Mouse (Mus musculus): ENCODE data around the gene Tmem121. TPM values are rescaled to one million over a fixed set of nuclear protein-coding genes. Genes with fewer than 3 reads are reported as not detected.
A peak's percentile ranks its signal among the peaks of the same experiment; 100 is the strongest.

Gene Tmem121
- total and polyA plus RNA-seq, 2 experiments from 2014 or later, result 63.6 to 89.1 TPM

DNA sequence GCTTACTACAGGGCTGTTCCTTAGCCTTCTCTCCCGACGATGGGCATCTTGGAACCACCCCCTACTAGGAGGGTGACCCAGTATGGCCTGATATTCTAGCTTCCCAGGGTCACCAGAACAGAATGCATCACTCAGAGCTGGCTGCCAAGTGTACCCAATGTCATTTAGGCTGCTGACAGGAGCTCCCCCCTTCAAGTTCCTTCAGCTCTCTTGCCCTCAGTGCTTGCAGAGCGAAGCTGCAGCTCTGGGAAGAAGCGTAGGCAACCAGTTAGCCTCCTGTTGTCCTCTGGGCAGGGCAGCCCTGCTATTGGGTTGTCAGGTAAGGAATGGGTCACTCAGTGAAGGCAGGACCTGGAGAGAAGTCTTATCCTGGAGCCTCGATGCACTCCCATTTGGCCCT is 785 bp upstream of the Tmem121 start:
- no peaks in the 10 kb centered on the region for H3K9me3 ChIP-seq (ENCODE audit: low read length)
- H3K36me3 ChIP-seq (ENCODE audit: insufficient read depth, low read length), result peaks cover 17% of the 10 kb centered on the region
- H3K4me2 ChIP-seq (ENCODE audit: low read depth, low read length, poor library complexity, severe bottlenecking), result peak overlapping the region; percentile 95
- no peak overlapping the region for H3K27ac ChIP-seq (ENCODE audit: low read depth, low read length)
- no peak for TF ChIP-seq CTCF (IDR thresholded peaks at IDR 0.05)
- H3K9ac ChIP-seq (replicated peaks; ENCODE audit: low read length, poor library complexity, severe bottlenecking), result no peak overlapping the region; the same call in 1 of the 2 replicates
- WGBS, result 62% methylated on average over 5 of the region's 5 CpGs
- H3K4me3 ChIP-seq (ENCODE audit: low read depth, low read length), result peak overlapping the region; percentile 69; the same call in 1 of the 2 replicates
- peaks cover 11% of the 10 kb centered on the region for H3K4me1 ChIP-seq (ENCODE audit: insufficient read depth, low read length)
- no peak for DNase-seq (ENCODE audit: low spot score)
- no peak for ATAC-seq (ENCODE audit: low FRiP score)
- H3K27me3 ChIP-seq (ENCODE audit: insufficient read depth, low read length), result no peaks in the 10 kb centered on the region

DNA sequence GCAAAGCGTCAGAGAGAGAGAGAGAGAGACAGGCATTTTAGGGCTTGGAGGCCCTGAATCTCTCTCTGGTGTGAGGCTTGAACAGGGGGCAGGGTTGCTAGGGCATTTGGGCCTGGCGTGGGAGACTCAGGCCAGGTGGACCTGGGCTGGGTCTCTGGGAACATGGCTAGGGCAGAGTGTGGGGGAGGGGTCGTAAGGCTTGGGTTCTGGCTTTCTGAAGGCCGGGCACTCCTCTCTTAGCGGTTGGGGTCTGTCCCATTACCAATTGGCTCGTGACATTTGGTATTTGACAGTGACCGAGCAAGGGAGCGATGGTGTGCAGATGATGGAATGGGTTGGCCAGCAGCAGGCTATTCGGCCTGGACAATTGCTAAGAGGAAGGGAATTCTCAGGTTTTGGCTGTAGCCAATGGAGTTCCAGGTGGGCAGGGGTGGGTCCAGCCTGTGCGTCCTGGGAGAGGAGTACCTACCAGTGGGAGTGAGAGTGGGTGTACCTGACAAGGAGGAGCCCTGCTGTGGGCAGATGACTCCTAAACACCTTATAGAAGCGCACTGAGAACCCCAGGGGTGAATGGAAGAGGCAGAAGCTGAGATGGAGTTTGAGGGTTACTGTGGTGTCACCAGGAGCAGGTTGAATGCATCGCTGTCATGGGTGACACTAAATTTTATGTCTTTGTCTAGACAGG is 738 bp downstream of the Tmem121 start:
- WGBS, result 41% methylated on average over 12 of the region's 12 CpGs
- ATAC-seq (ENCODE audit: low FRiP score) (0 out of 2 replicates have a peak, but pooled peaks have one; percentile 4), DNase-seq (ENCODE audit: low spot score) (no peak)
- peak overlapping the region; percentile 69 for H3K4me3 ChIP-seq (ENCODE audit: low read depth, low read length)
- H3K9ac ChIP-seq (replicated peaks; ENCODE audit: low read length, poor library complexity, severe bottlenecking), result peak overlapping the region; percentile 88
- peak overlapping the region; percentile 95 for H3K4me2 ChIP-seq (ENCODE audit: low read depth, low read length, poor library complexity, severe bottlenecking)
- H3K9me3 ChIP-seq (ENCODE audit: low read length), result no peaks in the 10 kb centered on the region
- no peak for TF ChIP-seq CTCF (IDR thresholded peaks at IDR 0.05)
- no peaks in the 10 kb centered on the region for H3K27me3 ChIP-seq (ENCODE audit: insufficient read depth, low read length)
- H3K4me1 ChIP-seq (ENCODE audit: insufficient read depth, low read length), result peaks cover 11% of the 10 kb centered on the region
- peak overlapping the region; percentile 77 for H3K27ac ChIP-seq (ENCODE audit: low read depth, low read length)
- H3K36me3 ChIP-seq (ENCODE audit: insufficient read depth, low read length), result peaks cover 30% of the 10 kb centered on the region

DNA sequence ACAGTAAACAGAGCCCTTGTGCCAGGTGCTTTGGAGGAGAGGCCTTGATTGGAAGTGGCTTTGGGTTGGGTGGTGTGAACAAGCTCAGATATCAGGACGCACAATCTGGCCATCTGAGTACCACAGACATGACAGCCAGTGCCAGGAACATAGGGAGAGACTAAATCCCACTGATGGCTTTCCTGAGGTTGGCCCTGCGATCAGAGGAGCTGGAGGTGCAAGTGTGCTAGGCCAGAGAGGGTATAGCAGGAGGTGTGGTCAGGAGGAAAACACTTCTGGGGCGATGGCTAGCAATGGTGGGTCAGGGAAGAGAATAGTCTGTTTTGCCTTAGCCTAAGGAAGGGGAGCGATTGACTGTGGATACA is 1.3 kb downstream of the Tmem121 start:
- no peak for TF ChIP-seq CTCF (IDR thresholded peaks at IDR 0.05)
- peak overlapping the region; percentile 26; the same call in 1 of the 2 replicates for H3K27ac ChIP-seq (ENCODE audit: low read depth, low read length)

DNA sequence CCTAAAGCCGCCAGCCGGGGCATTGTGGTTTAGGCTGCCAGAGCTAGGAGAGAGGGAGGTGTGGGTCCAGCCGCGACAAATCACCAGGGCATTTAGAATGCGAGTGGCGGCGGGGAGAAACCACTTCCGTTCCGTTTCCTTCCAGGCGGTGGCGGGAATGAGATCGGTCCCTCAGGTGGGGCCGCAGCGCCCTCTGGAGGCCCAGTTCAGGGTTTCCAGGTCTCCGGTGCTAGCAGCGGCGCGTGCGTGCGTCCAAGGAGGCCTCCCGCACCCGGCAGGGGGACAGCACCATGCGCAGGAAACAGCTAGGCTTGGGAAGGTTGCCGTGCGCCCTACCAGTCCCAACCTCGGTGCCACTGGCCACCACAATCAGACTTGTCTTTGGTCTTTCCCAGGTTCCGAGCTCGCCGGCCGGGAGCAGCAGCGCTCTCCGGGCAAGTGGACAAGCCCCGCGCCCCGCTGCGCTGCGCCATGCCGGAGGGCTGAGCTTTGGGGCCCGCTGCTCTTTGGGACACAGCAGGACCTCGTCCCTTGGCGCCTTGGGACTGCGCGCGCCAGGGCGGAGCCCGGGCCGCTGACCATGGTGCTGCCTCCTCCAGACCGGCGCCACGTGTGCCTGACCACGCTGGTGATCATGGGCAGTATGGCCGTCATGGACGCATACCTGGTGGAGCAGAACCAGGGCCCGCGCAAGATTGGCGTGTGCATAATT is 2.0 kb downstream of the Tmem121 start:
- Histone ChIP-seq H3K4me3 (ENCODE audit: low read depth, low read length) (peak overlapping the region; percentile 69), H3K27me3 (ENCODE audit: insufficient read depth, low read length) (no peaks in the 10 kb centered on the region), H3K9ac (replicated peaks; ENCODE audit: low read length, poor library complexity, severe bottlenecking) (peak overlapping the region; percentile 88), H3K36me3 (ENCODE audit: insufficient read depth, low read length) (peaks cover 31% of the 10 kb centered on the region), H3K9me3 (ENCODE audit: low read length) (no peaks in the 10 kb centered on the region), H3K27ac (ENCODE audit: low read depth, low read length) (no peak overlapping the region), H3K4me2 (ENCODE audit: low read depth, low read length, poor library complexity, severe bottlenecking) (peak overlapping the region; percentile 95), H3K4me1 (ENCODE audit: insufficient read depth, low read length) (peaks cover 11% of the 10 kb centered on the region)
- TF ChIP-seq CTCF (IDR thresholded peaks at IDR 0.05), result peak; percentile 94
- WGBS, result 5% methylated on average over 55 of the region's 56 CpGs
- ATAC-seq (ENCODE audit: low FRiP score) (peak; percentile 50), DNase-seq (ENCODE audit: low spot score) (peak; percentile 93)

More for the DNA sequence above, 1.3 kb downstream of the Tmem121 start:
- Histone ChIP-seq H3K9me3 (ENCODE audit: low read length) (no peaks in the 10 kb centered on the region), H3K36me3 (ENCODE audit: insufficient read depth, low read length) (peaks cover 31% of the 10 kb centered on the region), H3K9ac (replicated peaks; ENCODE audit: low read length, poor library complexity, severe bottlenecking) (peak overlapping the region; percentile 88), H3K4me2 (ENCODE audit: low read depth, low read length, poor library complexity, severe bottlenecking) (peak overlapping the region; percentile 95), H3K4me3 (ENCODE audit: low read depth, low read length) (peak overlapping the region; percentile 69), H3K27me3 (ENCODE audit: insufficient read depth, low read length) (no peaks in the 10 kb centered on the region), H3K4me1 (ENCODE audit: insufficient read depth, low read length) (peaks cover 11% of the 10 kb centered on the region)
- ATAC-seq (ENCODE audit: low FRiP score) (no peak), DNase-seq (ENCODE audit: low spot score) (no peak)
- 56% methylated on average over 4 of the region's 4 CpGs for WGBS

GRCm38 (mm10) chr12:113188349-113189055 is 2.8 kb downstream of the Tmem121 start:
- Histone ChIP-seq H3K36me3 (ENCODE audit: insufficient read depth, low read length) (peaks cover 31% of the 10 kb centered on the region), H3K4me2 (ENCODE audit: low read depth, low read length, poor library complexity, severe bottlenecking) (peak overlapping the region; percentile 95), H3K9ac (replicated peaks; ENCODE audit: low read length, poor library complexity, severe bottlenecking) (peak overlapping the region; percentile 88), H3K4me1 (ENCODE audit: insufficient read depth, low read length) (peaks cover 11% of the 10 kb centered on the region), H3K27me3 (ENCODE audit: insufficient read depth, low read length) (no peaks in the 10 kb centered on the region), H3K9me3 (ENCODE audit: low read length) (no peaks in the 10 kb centered on the region), H3K4me3 (ENCODE audit: low read depth, low read length) (peak overlapping the region; percentile 69), H3K27ac (ENCODE audit: low read depth, low read length) (no peak overlapping the region)
- TF ChIP-seq CTCF (IDR thresholded peaks at IDR 0.05), result no peak
- ATAC-seq (ENCODE audit: low FRiP score), result peak; percentile 2; the same call in 1 of the 2 replicates
- 92% methylated on average over 50 of the region's 51 CpGs for WGBS
- no peak for DNase-seq (ENCODE audit: low spot score)

All from midbrain, postnatal 0 days (tissue).